Mouse (Mus musculus): ENCODE data around the gene Zc3h7a.

The Zc3h7a gene

DNA sequence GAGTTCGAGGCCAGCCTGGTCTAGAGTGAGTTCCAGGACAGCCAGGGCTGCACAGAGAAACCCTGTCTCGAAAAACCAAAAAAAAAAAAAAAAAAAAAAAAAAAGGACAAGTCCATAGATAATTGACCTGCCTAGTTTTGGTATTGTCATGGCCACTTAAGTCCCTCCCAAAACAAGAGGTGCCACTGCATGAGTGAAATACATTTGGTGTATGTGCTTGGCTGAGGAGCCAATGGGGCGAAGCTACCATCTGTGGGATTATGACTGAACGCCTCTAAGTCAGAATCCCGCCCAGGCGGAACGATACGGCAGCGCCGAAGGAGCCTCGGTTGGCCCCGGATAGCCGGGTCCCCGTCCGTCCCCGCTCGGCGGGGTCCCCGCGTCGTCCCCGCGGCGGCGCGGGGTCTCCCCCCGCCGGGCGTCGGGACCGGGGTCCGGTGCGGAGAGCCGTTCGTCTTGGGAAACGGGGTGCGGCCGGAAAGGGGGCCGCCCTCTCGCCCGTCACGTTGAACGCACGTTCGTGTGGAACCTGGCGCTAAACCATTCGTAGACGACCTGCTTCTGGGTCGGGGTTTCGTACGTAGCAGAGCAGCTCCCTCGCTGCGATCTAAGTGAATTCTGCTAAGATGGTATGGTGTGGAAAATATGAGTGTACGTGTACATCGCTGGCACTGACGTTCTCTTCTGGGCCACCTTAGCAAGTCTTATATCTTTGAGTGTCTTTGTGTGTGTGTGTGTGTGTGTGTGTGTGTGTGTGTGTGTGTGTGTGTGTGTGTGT lies 32.3 kb downstream of the Zc3h7a start:
- DNase-seq (ENCODE audit: low spot score in 2 of 2) = peak; percentile 100

DNA sequence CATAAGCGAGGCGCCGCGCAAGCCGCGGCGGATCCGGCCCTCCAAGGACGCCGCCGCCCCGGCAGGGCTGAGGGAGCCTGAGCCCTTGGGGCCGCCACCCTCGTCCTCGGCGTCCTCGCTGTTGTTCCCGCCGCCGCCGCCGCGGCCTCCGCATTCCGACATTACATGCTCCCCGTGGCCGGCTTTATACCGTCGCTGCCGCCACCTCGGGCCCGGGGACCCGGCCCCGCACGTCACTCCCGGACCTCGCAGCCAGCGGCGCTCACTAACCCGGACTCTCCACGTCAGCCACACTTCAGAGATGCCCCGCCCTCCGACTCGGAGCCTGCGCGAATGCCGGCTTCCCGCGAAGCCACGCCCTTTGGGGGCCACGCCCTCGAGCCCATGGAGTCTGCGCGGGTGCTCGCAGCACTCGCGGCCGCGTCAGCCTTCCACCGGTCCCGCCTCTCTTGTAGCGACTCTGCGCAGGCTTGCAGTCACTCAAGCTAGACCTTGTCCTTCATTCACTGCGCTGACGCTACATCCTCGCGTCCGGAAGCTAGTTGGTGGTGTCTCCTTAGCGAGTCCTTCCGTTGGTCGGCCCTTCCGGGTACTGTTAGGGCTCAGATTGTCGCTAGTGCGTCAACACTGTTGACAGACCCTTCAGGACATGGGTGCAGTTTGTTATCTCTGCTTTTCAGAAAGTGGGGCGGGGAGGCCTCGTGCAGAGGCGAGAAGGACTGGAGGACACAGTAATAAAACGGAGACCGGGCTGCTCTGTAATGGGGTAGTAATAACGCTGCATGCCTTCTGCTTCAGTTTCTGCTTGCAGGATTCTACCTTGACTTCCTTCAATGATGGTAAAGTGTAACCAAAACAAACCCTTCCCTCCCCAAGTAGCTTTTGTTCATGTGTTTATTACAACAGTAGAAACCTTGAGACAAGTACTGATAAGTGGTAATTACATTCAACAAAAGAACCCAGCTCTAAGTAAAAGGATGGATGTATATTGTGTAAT lies 41.5 kb downstream of the Zc3h7a start, which contains the start of gene Txndc11:
TSS of gene Txndc11 (minus strand) at position 303 of the 997 bp plus-strand sequence.
- peak; percentile 97 to 99 for DNase-seq (ENCODE audit: low spot score in 2 of 2)

DNA sequence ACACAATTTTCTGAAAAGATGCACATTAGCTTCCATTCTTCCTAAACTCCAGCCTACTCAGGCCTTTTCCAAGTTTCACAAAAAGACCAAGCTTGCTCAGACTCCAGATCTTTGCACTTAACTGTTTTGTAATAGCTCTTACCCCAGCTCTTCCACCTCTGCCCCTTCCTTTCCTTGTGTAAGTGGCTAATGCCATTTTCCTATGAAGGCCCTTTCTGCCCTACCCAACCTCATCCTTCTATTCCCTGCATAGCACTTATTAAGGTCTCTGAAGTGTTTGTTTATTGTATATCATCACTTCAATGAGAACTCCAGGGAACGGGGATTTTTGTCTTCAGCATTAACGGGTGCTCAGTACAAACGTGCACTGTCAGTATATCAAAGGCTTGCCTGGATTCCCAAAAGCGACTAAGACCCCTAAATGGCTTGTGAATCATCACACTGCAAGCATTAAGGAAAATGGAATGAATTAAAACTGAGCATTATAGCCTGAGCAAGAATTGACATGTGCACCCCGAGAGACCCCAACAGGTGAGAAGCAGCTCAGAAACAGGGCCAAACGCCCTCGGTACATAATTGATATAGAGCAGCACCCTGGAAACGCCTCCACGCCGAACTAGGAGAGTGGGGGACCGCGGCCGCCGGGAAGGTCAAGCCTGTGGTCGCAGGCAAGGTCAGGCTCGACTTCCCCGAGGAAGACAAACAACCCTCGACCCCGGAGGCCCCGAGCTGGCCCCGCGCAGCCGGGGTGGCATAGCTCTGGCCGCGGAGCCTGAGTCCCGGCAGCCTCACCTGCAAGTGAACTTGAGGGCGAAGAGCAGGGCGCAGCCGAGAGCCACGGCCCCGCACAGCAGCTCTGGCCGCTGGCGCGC lies 42.5 kb downstream of the Zc3h7a start:
- DNase-seq (ENCODE audit: low spot score in 2 of 2) = peak in 1 of 2 experiments; percentile 23

DNA sequence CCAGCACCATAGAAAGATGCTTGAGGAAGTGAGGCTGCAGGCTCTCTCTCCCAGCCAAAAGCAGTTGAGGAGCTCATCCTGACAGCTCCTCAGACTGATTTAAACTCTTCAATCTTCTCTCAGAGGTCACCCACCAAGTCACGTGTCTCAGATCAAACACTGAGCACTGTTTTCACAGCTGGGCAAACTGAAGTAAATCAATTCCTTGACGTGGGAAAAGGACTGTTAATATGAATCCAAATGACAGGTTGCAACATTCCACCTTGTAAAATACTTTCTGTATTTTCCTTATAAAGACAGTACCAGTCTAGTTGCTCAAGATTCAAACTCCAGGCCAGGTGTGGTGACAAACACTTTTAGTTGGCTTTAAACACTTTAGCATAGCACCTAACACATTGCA lies 43.4 kb downstream of the Zc3h7a start:
- no peak for DNase-seq (ENCODE audit: low spot score in 2 of 2)

DNA sequence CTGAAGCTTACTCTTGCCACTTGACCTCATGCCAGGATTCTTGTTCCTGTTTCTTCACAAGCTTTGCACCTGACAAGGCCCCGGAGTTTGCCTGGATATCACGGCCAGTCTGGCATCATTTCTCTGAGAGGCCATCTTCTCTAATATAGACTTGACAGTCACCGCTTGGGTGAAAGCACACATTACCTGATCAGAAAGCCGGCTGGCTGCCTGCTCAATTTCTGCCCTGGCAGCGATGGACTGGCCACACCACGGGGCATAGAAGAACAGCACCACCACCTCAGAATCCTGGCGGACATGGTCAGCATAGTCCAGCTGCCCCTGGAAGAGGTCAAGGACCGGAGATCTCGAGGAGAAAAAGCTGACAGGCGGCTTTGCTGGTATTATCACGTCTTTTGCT lies 47.9 kb downstream of the Zc3h7a start:
- no peak for DNase-seq (ENCODE audit: low spot score in 2 of 2)

DNA sequence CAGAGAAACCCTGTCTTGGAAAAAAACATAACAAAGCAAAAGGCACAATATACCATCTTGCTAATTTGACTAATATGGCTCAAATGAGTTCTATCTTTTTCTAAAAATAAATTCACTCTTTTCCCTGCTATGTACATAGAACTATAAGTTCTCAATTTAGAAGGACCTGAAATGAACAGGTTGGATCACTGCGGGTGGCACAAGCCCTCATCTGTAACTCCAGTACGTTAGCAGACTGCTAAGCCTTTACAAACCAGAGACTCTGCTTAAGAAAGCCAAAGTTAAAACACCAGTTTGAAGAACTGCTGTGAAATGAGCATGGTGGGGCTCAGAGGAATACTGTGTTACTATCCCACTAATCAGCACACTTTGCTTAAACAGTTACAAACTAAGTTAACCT lies 50.8 kb downstream of the Zc3h7a start:
- DNase-seq (ENCODE audit: low spot score in 2 of 2) = no peak

DNA sequence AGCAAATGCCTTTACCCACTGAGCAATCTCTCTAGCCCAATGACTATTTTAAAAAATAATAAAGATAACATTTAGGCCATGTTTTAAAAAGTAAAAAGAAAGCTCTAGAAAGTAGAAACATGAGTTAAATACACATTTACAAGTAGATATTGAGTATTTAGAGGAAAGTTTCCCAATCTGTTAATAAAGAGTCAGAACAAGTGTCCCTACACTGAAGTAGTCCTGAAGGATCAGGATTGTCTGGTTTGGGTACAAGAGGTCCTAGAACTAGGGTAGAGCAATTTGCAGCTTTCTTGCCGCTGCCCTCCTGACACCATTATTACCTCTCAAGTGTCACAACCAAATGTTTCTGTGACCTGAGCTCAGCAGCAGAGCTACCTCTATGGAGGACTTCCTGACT lies 52.1 kb downstream of the Zc3h7a start:
- DNase-seq (ENCODE audit: low spot score in 2 of 2) = no peak

DNA sequence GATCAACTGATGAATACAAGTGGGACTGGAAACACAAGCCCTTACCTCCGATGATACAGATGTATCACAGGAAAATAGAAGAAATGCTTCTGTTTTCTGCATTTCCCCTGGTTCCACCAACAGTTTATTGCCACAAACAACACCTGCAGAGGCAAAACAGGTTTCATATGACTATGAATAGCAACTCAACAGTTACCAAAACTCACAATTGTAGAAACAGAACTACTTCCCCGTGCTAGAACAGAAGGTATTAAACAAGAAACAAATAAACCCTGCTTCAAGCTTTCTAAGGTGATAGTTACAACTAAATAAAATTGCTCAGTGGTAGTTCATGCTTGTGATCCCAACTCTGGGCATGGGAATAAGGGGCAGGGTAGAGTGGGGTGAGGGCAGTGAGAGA lies 53.6 kb downstream of the Zc3h7a start:
- DNase-seq (ENCODE audit: low spot score in 2 of 2) = no peak

DNA sequence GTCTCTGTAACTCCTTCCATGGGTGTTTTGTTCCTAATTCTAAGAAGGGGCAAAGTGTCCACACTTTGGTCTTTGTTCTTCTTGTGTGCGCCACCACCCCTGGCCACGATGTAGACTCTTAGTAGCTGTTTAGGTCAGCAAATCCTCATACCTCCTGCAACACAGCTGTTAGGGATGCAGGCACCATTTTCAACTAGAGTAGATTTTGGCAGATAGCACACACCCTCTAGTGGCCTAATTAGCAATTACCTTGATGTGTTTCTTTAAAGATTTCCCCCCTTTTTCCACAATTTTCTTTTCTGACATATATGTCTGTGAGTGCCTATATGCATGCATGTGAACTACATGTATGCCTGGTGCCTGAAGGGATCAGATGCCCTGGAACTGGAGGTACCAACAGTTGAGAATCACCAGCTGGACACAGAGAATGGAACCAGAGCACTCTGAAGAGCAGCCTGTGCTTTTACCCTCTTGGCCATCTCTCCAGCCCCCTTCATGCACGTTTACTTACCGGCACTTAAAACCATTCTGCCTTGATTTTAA lies 66.9 kb downstream of the Zc3h7a start:
- no peak for DNase-seq (ENCODE audit: low spot score in 2 of 2)

DNA sequence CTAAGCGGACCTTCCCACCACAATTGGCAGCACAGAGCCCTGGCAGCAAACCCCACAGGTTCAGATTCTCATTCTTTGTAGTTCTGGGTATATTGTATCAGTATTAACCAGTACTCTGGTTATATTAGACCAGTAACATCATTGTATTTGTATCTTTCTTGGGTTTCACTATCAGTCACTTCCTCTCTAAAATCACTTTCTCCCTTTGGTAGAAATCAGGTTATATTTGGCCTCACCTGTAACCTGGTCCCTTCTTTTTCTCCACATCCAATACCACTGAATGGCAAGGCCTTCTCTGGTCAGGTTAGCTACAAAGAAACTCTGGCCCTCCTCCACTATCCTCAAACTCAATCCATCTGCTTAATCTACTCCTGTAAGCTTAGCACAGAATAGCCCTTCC lies 71.3 kb downstream of the Zc3h7a start:
- no peak for DNase-seq (ENCODE audit: low spot score in 2 of 2)

DNA sequence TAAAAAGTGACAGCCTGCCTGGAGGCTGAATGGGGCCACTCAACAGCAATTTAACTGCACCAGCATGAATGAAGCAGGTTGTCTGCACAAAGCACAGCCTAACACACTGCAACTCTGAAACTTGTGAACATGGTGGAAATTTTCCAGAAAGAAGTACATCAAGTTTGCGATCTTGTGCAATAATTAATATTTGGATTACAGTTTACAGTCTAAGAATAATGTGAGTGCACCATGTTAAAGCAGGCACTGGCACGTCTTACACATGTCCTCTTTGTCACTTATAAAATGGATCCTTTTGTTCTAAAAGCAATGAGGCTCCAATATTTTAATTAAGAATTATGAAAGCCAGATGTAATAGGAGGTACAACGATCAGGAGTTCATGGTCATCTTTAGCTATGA lies 78.9 kb downstream of the Zc3h7a start:
- no peak for DNase-seq (ENCODE audit: low spot score in 2 of 2)

DNA sequence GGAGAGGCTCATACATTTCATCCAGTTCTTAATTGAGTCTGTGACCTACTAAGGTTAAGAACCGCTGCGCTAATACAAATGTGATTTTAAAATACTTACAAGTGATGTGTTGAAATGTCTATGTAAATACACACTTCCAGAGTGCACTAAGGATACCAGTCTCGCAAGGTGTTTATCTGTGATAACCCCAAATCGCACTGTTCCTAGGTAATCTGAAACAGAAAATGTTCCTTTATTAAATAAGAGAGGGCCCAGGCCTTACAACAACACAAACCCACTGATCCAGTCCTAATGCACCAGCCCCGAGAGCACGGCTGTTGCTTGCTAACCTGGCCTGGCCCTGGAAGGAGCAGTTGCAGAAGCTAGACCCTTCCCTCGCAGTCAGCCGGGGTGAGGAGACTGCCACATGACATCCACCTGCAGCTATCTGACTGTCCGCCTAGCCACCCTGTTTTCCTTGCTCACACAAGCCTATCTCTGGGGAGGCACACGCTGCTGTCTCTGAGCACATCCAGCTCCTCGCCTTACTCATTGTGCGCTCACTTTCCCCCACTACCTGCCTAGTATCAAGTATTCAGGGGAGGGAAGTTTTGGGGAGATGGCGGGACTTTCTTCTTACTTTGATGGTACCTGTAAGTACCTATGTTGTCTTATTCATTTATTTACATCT lies 82.3 kb downstream of the Zc3h7a start:
- DNase-seq (ENCODE audit: low spot score in 2 of 2) = no peak

DNA sequence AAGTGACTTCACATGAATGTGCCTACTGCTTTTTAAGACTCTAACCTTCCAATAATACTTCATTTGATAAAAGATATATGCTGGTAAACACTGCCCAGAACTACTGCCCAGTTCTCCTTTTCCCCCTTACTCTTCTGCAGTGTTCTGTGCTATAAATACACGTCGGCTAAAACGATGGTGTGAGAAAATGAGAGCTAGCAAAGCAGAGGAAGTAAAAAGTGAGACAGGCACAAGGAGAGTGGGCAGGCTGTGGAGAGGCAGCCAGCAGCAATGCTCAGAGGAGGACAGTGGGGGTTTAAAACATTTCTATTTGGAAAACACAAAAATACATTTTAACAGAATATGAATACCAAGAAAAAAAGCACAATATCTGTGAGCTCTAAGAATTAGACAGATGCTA lies 83.7 kb downstream of the Zc3h7a start:
- no peak for DNase-seq (ENCODE audit: low spot score in 2 of 2)

DNA sequence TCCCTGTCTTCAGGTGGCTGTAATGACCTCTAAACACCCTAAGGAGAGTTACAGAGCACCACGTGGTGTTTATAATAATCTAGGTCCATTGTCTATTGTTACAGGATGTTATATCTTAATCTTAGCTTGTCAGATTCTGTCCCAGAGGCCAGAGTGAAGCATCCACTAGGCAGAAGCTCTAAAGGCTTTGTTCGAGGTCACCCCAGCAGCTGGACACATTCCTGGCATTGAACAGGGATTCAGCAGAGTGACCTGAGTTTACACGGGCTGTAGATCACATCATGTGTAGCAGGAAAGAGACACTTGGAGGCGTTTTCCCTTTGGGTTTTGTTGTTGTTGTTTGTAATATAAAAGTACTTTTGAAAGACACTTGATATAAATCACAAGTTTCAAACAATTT lies 84.1 kb downstream of the Zc3h7a start:
- no peak for DNase-seq (ENCODE audit: low spot score in 2 of 2)

DNA sequence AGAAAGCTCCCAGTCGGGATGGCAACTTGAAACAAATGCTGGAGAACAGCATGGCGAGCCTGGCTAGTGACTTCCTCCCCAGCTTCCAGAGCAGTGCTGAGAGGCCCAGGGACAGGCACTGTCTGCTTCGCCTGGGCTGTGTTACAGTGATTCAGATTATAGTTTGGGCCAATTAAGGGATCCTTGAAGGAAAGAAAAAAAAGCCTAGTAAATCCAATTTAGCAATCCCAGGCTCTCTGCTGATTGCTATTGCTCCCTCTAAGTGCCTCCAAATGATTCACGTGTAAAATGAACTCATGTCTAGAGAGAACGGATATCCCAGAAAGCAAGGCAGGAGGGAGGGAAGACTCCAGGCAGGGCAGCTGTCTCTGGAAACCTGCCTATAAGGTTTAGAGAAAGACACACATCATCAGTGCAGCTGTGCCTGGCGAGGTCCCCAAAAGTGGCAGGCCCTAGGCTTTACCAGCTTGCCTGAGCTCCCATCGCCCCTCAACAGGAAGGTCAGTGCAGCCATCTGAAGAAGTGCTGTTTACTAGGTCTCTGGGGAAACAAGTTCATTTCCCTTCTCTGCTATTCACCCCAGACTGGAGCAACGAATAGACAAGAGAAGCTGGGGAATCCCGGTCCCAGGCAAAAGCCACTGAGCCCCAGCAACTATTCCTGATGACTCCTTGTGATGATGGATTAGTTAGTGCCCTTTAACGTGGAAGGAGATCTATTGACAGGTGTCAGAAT lies 85.2 kb downstream of the Zc3h7a start:
- no peak for DNase-seq (ENCODE audit: low spot score in 2 of 2)

DNA sequence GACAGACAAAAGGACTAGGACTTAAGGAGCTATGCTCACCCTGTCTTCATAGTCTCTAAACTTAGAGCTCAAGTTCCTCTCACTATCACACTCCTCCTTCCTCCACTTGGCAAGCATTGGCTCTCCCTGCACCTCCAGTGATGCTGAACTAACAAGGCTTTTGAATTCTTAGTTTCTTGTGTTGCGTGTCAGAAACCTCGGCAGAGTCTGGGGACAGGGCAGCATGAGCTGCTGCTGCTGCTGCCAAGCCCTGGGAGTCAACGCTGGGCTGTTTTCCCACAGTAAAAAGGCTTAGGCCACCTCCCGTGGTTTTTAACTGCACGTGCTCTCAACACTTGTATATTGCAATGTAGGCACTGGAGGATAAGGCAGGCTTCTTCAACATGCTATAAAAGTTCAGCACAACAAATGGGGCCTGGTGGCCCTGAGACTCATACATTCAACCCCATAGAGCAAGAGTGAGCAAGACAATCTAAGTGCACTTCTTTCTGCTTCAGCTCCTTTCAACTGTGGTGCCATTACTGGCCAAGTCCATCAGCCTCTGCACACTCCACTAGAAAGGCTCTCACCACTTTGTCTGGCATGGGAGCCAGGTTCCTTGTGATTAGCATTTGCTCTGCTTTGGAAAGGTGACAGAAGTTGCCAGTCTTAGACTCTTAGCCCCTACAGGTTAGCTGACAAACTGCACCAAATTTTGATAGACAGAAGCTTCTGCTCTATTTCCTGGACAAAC lies 89.2 kb downstream of the Zc3h7a start:
- peak in 1 of 2 experiments; percentile 50 for DNase-seq (ENCODE audit: low spot score in 2 of 2)

All from cerebellum, postnatal 4 days (tissue).